Mouse (Mus musculus): ENCODE data around the gene Zfp867.

Zfp867 gene

DNA sequence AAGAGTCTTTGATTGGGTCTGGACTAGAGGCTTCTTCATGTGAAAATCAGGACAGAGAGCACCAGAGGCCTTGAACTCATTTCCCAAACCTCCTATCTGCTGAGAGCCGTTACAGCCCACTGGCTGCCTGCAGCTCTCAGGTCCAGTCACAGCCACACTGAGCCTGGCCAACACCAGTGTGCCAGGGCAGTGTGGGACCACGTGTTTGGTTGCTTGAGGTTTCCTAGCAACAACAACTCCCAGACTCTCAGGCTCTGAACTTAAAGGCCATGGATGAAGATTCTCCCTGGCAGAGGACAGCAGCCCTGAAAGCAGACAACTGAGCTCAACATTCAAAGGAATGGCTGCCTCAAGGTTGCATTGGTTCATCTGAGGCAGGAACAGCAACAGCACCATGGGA, 13.4 kb upstream of the Zfp867 start:
- H3K27me3 ChIP-seq (ENCODE audit: insufficient read depth, low read length) = no peaks in the 10 kb centered on the region

GRCm38 (mm10) chr11:59483212-59483611, 10.9 kb upstream of the Zfp867 start:
- Histone ChIP-seq H3K36me3 (ENCODE audit: insufficient read depth, low read length) (peaks cover 33% of the 10 kb centered on the region), H3K9me3 (ENCODE audit: low read length) (no peaks in the 10 kb centered on the region), H3K4me3 (replicated peaks; ENCODE audit: low read length) (no peak overlapping the region), H3K4me1 (replicated peaks; ENCODE audit: low read depth, low read length) (peaks cover 17% of the 10 kb centered on the region), H3K27me3 (ENCODE audit: insufficient read depth, low read length) (no peaks in the 10 kb centered on the region)
- TF ChIP-seq CTCF (conservative IDR thresholded peaks at IDR 0.05; ENCODE audit: low read length) (peak; percentile 46), NANOG (IDR thresholded peaks at IDR 0.05; ENCODE audit: borderline replicate concordance, low read length) (no peak)

More for the DNA sequence above, 13.4 kb upstream of the Zfp867 start:
- Histone ChIP-seq H3K36me3 (ENCODE audit: insufficient read depth, low read length) (peaks cover 57% of the 10 kb centered on the region), H3K4me1 (replicated peaks; ENCODE audit: low read depth, low read length) (peaks cover 17% of the 10 kb centered on the region), H3K9me3 (ENCODE audit: low read length) (no peaks in the 10 kb centered on the region), H3K4me3 (replicated peaks; ENCODE audit: low read length) (no peak overlapping the region)
- TF ChIP-seq POU5F1 (IDR thresholded peaks at IDR 0.05; ENCODE audit: borderline replicate concordance, low read length) (no peak), NANOG (IDR thresholded peaks at IDR 0.05; ENCODE audit: borderline replicate concordance, low read length) (no peak), CTCF (conservative IDR thresholded peaks at IDR 0.05; ENCODE audit: low read length) (no peak)

- Histone ChIP-seq H3K4me1 (replicated peaks; ENCODE audit: low read depth, low read length) (peaks cover 7% of the 10 kb centered on the region; the same call in 1 of the 2 replicates), H3K36me3 (ENCODE audit: insufficient read depth, low read length) (no peaks in the 10 kb centered on the region), H3K27me3 (ENCODE audit: insufficient read depth, low read length) (0 out of 2 replicates have a peak, but pooled peaks cover 3% of the 10 kb centered on the region), H3K4me3 (replicated peaks; ENCODE audit: low read length) (no peak overlapping the region), H3K9me3 (ENCODE audit: low read length) (no peaks in the 10 kb centered on the region)
- TF ChIP-seq NANOG (IDR thresholded peaks at IDR 0.05; ENCODE audit: borderline replicate concordance, low read length) (no peak), CTCF (conservative IDR thresholded peaks at IDR 0.05; ENCODE audit: low read length) (no peak), POU5F1 (IDR thresholded peaks at IDR 0.05; ENCODE audit: borderline replicate concordance, low read length) (no peak)
These were observed 5.0 kb upstream of the Zfp867 start for GRCm38 (mm10) chr11:59477240-59477639.

GRCm38 (mm10) chr11:59471413-59472325, 605 bp downstream of the Zfp867 start:
- no peak for TF ChIP-seq CTCF (conservative IDR thresholded peaks at IDR 0.05; ENCODE audit: low read length)
- no peak for TF ChIP-seq NANOG (IDR thresholded peaks at IDR 0.05; ENCODE audit: borderline replicate concordance, low read length)
- no peak for TF ChIP-seq POU5F1 (IDR thresholded peaks at IDR 0.05; ENCODE audit: borderline replicate concordance, low read length)
- peaks cover 29% of the 10 kb centered on the region for H3K4me1 ChIP-seq (replicated peaks; ENCODE audit: low read depth, low read length)
- H3K27me3 ChIP-seq (ENCODE audit: insufficient read depth, low read length) = 0 out of 2 replicates have a peak, but pooled peaks cover 3% of the 10 kb centered on the region
- peak overlapping the region; percentile 96 for H3K4me3 ChIP-seq (replicated peaks; ENCODE audit: low read length)
- peaks cover 4% of the 10 kb centered on the region; the same call in 1 of the 2 replicates for H3K36me3 ChIP-seq (ENCODE audit: insufficient read depth, low read length)
- H3K9me3 ChIP-seq (ENCODE audit: low read length) = no peaks in the 10 kb centered on the region

DNA sequence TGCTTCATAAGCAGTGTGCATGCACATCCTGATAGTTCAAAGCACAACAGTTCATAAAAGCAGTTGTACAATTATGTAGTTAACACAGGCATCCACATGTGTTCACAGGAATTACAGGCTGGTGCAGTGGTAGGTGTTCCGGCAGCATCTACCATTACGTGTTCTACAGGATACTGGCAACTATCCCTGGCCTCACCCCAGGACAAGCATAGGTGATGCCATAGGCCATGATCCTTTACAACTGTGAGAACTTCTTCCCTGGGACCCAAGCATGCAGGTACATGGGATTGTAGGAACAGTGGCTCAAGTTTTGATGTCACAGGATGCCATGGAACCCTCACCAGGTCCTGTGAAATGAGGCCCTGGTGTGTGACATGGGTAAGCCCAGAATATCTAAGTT, 11.8 kb downstream of the Zfp867 start:
- H3K36me3 ChIP-seq (ENCODE audit: insufficient read depth, low read length) = peaks cover 78% of the 10 kb centered on the region
- H3K4me3 ChIP-seq (replicated peaks; ENCODE audit: low read length) = no peak overlapping the region
- no peaks in the 10 kb centered on the region for H3K9me3 ChIP-seq (ENCODE audit: low read length)
- TF ChIP-seq NANOG (IDR thresholded peaks at IDR 0.05; ENCODE audit: borderline replicate concordance, low read length) = no peak
- TF ChIP-seq POU5F1 (IDR thresholded peaks at IDR 0.05; ENCODE audit: borderline replicate concordance, low read length) = no peak
- no peak for TF ChIP-seq CTCF (conservative IDR thresholded peaks at IDR 0.05; ENCODE audit: low read length)
- peaks cover 29% of the 10 kb centered on the region for H3K4me1 ChIP-seq (replicated peaks; ENCODE audit: low read depth, low read length)
- H3K27me3 ChIP-seq (ENCODE audit: insufficient read depth, low read length) = no peaks in the 10 kb centered on the region

DNA sequence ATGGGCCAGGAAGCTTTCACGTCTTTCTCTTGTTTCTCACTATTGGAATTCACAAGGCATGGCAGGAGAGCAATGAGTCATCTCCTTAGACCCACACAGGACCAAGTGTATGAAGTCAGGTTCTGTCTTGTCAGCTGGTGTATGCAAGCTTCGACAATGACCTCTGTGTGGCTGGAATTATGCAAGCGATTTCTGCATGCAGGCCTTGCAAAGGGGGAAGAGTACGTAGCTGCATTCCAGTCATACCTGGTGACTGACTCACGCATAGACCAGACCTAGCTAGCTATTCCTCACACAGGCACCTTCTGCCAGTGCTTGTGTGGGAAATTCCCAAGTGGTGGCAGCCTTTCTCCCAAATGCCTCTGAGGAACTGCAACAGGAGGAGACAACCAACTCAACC, 13.3 kb downstream of the Zfp867 start:
- Histone ChIP-seq H3K27me3 (ENCODE audit: insufficient read depth, low read length) (no peaks in the 10 kb centered on the region), H3K4me1 (replicated peaks; ENCODE audit: low read depth, low read length) (peaks cover 29% of the 10 kb centered on the region), H3K4me3 (replicated peaks; ENCODE audit: low read length) (no peak overlapping the region), H3K36me3 (ENCODE audit: insufficient read depth, low read length) (peaks cover 88% of the 10 kb centered on the region), H3K9me3 (ENCODE audit: low read length) (no peaks in the 10 kb centered on the region)
- TF ChIP-seq NANOG (IDR thresholded peaks at IDR 0.05; ENCODE audit: borderline replicate concordance, low read length) (no peak), POU5F1 (IDR thresholded peaks at IDR 0.05; ENCODE audit: borderline replicate concordance, low read length) (no peak), CTCF (conservative IDR thresholded peaks at IDR 0.05; ENCODE audit: low read length) (no peak)

DNA sequence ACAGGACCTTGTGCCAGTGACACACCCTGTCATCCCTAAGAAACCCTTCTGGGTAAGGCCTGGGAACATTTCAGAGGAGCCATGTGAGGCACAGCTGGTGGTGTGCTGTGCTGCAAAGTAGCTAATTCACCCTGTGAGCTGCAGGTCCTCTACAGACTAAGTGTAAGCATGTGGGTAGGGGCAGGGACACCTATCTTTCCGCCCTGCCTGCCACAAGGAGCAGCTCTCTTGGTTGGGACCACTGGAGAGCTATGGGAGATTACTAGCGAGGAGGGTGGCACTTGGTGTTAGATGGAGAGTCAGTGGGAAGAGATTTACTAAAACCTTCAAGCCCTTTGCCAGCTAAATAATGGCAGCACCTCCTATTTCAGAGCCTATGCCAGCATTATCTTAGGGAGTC, 15.4 kb downstream of the Zfp867 start:
- peaks cover 87% of the 10 kb centered on the region for H3K36me3 ChIP-seq (ENCODE audit: insufficient read depth, low read length)

DNA sequence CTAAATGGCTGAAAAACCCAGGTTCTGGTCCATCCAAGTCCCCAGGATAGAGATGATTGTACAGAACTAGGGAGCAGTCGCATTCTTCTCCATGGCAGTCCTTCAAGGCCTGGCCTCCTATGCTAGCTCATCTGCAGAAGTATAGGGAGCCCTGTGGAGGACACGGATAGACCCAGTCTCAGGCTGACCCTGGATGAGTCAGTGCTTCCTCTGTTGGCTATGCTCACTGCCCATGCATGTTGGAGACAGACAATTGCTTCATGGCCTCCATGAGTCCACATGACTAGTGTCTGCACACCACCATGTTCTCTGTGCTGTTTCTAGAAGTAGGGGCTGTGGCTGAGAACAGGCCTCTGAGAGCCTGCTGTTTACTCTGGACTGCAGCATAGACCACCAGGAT, 15.9 kb downstream of the Zfp867 start:
- peaks cover 90% of the 10 kb centered on the region for H3K36me3 ChIP-seq (ENCODE audit: insufficient read depth, low read length)
- H3K27me3 ChIP-seq (ENCODE audit: insufficient read depth, low read length) = no peaks in the 10 kb centered on the region
- no peaks in the 10 kb centered on the region for H3K9me3 ChIP-seq (ENCODE audit: low read length)
- peaks cover 34% of the 10 kb centered on the region for H3K4me1 ChIP-seq (replicated peaks; ENCODE audit: low read depth, low read length)
- H3K4me3 ChIP-seq (replicated peaks; ENCODE audit: low read length) = no peak overlapping the region
- TF ChIP-seq CTCF (conservative IDR thresholded peaks at IDR 0.05; ENCODE audit: low read length) (no peak), NANOG (IDR thresholded peaks at IDR 0.05; ENCODE audit: borderline replicate concordance, low read length) (no peak)

More for the DNA sequence above, 15.4 kb downstream of the Zfp867 start:
- TF ChIP-seq POU5F1 (IDR thresholded peaks at IDR 0.05; ENCODE audit: borderline replicate concordance, low read length) = no peak
- no peak for TF ChIP-seq NANOG (IDR thresholded peaks at IDR 0.05; ENCODE audit: borderline replicate concordance, low read length)
- TF ChIP-seq CTCF (conservative IDR thresholded peaks at IDR 0.05; ENCODE audit: low read length) = no peak
- H3K9me3 ChIP-seq (ENCODE audit: low read length) = no peaks in the 10 kb centered on the region
- H3K4me1 ChIP-seq (replicated peaks; ENCODE audit: low read depth, low read length) = peaks cover 29% of the 10 kb centered on the region
- H3K27me3 ChIP-seq (ENCODE audit: insufficient read depth, low read length) = no peaks in the 10 kb centered on the region
- no peak overlapping the region for H3K4me3 ChIP-seq (replicated peaks; ENCODE audit: low read length)

All from E14TG2a.4 (cell line).